Mouse (Mus musculus): ENCODE data around the gene Xpnpep3. TPM values are rescaled to one million over a fixed set of nuclear protein-coding genes. Genes with fewer than 3 reads are reported as not detected.

The Xpnpep3 gene
- total RNA-seq (2021): 10 to 100 TPM; 11.4 to 13.3 TPM
- long read RNA-seq, experiment 1, full-length matches to known transcripts: 3 of 15 reads
- long read RNA-seq, experiment 1, partial matches to known transcripts: 0 of 15 reads
- long read RNA-seq, experiment 1, other reads (novel, unspliced or antisense): 12 of 15 reads
- long read RNA-seq, experiment 2, full-length matches to known transcripts: 2 of 13 reads
- long read RNA-seq, experiment 2, partial matches to known transcripts: 0 of 13 reads
- long read RNA-seq, experiment 2, other reads (novel, unspliced or antisense): 11 of 13 reads

- peak; percentile 97 to 99 for DNase-seq
Observed at GRCm38 (mm10) chr15:81399638-81400315, at the start of gene Xpnpep3, which contains the start of gene St13. Gene Xpnpep3, plus strand, starts transcription at chr15:81400138. Gene St13, minus strand, starts transcription at chr15:81400077.

DNA sequence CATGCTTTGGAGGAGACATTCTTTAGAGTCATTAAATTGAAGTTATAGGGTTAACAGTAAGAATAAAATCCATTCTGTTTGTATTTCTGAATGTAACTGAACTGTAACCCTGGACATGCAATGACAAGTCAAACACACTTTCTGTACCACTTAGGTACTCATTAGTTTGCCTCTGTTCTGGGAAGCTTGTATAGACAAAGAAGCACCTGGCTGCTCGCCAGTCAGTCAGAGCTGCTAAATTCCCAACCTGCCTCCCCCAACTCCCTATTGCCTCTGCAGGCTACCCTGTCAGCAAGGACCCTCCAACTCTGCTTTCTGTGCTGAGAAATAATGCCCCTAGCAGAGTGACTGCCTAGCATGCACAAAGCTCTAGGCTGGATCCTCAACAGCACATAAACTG lies 49.5 kb upstream of the Xpnpep3 start:
- no peak for DNase-seq

GRCm38 (mm10) chr15:81352638-81353037 lies 47.3 kb upstream of the Xpnpep3 start:
- no peak for DNase-seq

GRCm38 (mm10) chr15:81355146-81355761 lies 44.7 kb upstream of the Xpnpep3 start:
- DNase-seq: peak in 1 of 2 experiments; percentile 60

- no peak for DNase-seq
Observed at GRCm38 (mm10) chr15:81356946-81357345, 43.0 kb upstream of the Xpnpep3 start.

GRCm38 (mm10) chr15:81358943-81359342 lies 41.0 kb upstream of the Xpnpep3 start:
- DNase-seq: no peak

DNA sequence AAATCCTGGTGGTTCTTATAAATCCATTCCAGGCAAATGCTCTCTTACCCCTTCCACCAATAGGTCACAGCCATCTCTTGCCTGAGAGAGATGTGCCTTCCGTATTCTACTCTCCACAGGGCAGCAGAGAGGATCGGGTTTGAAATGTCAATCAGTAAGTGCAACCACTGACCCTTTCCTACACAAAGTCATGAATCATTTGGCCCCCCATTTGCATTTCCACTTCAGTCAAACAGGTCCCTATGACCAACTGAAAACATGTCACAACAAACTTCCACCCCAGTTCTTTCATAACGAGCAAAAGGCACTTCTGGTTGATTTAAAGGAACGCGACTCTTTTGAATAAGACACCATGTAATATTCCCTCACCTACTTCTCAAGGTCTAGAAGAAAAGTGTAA lies 40.5 kb upstream of the Xpnpep3 start:
- DNase-seq: no peak

- peak; percentile 98 for DNase-seq
Observed at GRCm38 (mm10) chr15:81360345-81361021, 39.5 kb upstream of the Xpnpep3 start, which contains the start of gene Slc25a17. Gene Slc25a17, minus strand, starts transcription at chr15:81360812.

GRCm38 (mm10) chr15:81361022-81361404 lies 38.9 kb upstream of the Xpnpep3 start:
- DNase-seq: no peak

GRCm38 (mm10) chr15:81361417-81362015 lies 38.4 kb upstream of the Xpnpep3 start:
- peak in 1 of 2 experiments; percentile 19 for DNase-seq

DNA sequence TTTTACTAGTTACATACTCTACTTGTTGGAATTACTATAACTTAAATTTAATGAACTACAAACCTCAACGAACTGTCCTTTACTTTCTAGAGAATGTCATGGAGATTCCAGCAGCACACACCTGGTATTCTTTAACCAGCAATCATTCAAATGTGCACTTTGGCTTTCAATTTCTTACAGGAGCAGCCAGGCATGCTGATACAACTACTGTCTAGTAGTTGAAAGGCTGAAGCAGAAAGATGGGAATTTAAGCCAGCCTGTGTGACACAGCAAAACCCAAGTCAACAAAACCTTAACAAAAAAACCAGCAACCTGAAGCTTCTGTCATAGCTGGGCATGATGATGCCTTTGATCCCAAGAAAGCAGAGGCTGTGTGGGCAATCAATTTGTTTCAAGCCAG lies 37.4 kb upstream of the Xpnpep3 start:
- DNase-seq: no peak

- DNase-seq: no peak
Observed at GRCm38 (mm10) chr15:81364271-81364670, 35.7 kb upstream of the Xpnpep3 start.

- DNase-seq: no peak
Observed at GRCm38 (mm10) chr15:81365246-81365645, 34.7 kb upstream of the Xpnpep3 start.

DNA sequence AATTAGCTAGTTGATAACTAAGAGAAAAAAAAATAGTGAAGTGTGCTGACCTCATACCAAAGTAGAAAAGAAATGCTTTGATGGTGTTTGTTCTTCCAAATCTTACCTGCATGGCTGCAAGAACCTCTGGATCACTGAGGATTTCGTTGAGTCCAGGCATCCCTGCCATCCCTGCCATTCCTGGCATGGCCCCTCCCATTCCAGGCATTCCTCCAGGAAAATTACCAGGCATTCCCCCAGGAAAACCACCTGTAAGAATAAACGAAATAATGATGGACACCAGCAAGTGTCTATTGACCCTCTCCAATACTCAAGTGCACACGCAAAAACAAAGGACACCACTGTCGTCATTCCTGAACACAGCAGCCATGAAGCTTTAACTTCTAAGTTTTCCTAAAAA lies 33.7 kb upstream of the Xpnpep3 start:
- no peak for DNase-seq

GRCm38 (mm10) chr15:81368601-81369000 lies 31.3 kb upstream of the Xpnpep3 start:
- DNase-seq: no peak

GRCm38 (mm10) chr15:81370356-81370755 lies 29.6 kb upstream of the Xpnpep3 start:
- no peak for DNase-seq

- no peak for DNase-seq
Observed at GRCm38 (mm10) chr15:81374621-81375020, 25.3 kb upstream of the Xpnpep3 start.

- no peak for DNase-seq
Observed at GRCm38 (mm10) chr15:81378845-81379244, 21.1 kb upstream of the Xpnpep3 start.

GRCm38 (mm10) chr15:81386327-81386726 lies 13.6 kb upstream of the Xpnpep3 start:
- DNase-seq: no peak

DNA sequence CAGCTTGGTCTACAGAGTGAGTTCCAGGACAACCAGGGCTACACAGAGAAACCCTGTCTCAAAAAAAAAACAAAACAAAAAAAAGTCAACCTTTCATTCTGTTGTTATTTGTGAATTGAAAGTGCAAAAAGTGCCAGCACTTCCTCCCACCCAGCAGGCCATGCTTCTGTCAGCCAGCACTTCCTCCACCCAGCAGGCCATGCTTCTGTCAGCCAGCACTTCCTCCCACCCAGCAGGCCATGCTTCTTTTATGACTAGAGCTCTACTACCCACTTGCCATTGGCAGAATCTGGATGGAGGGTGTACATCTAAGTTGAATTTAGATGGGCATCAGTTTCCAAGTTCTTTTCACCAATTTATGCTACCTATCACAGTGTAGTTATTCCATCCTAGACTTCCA lies 6.9 kb upstream of the Xpnpep3 start:
- peak in 1 of 2 experiments; percentile 49 for DNase-seq

DNA sequence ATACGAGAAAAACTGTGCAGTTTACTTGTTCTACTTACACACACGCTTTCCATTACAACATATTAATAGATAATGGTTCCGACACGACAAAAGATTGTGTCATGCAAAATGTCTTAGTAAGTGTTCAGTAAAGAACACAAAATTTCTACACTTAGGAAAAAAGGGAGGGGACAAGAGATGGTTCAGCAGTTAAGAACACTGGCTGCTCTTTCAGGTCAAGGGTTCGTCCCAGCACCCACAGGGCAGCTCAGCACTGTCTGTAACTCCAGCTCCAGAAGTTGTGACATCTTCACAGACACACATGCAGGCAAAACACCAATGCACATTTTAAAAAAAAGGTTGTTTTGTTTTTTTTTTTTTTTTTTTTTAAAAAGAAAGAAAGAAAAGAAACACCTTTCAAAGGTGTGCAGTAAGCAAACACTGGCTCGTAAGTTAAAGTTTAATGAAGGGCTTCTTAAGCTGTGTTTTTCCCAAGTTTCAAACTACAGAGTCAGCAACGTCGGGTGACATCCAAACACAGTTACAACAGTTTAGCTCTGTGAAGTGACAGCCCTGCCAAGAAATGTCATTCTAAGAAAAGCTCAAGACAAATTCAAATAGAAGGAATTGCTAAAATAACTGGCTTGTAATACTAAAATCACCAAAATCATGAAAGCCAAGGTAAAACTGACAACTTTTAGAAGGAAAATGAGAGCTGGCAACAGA lies 5.6 kb upstream of the Xpnpep3 start:
- DNase-seq: no peak

DNA sequence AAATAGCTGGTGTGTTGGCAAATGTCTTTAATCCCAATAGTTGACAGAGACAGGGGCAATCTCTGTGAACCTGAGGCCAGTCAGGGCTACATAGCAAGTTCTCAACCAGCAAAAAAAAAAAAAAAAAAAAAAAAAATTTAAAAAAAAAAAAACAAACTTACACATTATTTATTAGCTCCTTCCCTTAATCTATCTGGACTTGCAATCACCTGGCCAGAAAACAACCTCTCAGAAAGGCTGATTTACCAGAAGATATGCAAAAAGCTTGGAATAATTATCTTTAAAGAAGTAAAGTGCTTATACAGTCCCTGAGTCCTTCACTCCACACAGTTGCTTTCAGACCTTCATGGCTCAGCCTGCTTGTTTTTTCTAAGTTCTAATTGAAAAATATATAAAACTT lies 1.7 kb upstream of the Xpnpep3 start:
- no peak for DNase-seq

Data from heart, adult 18-20 months (tissue).